Mouse (Mus musculus) ovary, postnatal 36 days (tissue): ENCODE data around the gene Cdc34b.
A peak's percentile ranks its signal among the peaks of the same experiment; 100 is the strongest.

Experiments
- DNase-seq: peaks from one replicate; pipeline ENCODE4 v3.0.0; 2022; ENCODE audit warnings: low spot score, mixed read lengths

Cdc34b gene

GRCm38 (mm10) chr11:94735746-94736145, 5.8 kb upstream of the Cdc34b start:
- no peak for DNase-seq

- DNase-seq, result no peak
These were observed 11.5 kb downstream of the Cdc34b start for GRCm38 (mm10) chr11:94752946-94753713.

- no peak for DNase-seq
These were observed 18.3 kb downstream of the Cdc34b start for GRCm38 (mm10) chr11:94759916-94760315.

GRCm38 (mm10) chr11:94760364-94760763, 18.8 kb downstream of the Cdc34b start:
- no peak for DNase-seq

GRCm38 (mm10) chr11:94760799-94761198, 19.2 kb downstream of the Cdc34b start:
- DNase-seq, result no peak

GRCm38 (mm10) chr11:94762281-94762680, 20.7 kb downstream of the Cdc34b start:
- no peak for DNase-seq

- no peak for DNase-seq
These were observed 21.2 kb downstream of the Cdc34b start for GRCm38 (mm10) chr11:94762775-94763174.

- DNase-seq, result no peak
These were observed 25.7 kb downstream of the Cdc34b start for GRCm38 (mm10) chr11:94767241-94767640.

GRCm38 (mm10) chr11:94772363-94773055, 30.9 kb downstream of the Cdc34b start:
- DNase-seq, result no peak

- DNase-seq, result no peak
These were observed 32.3 kb downstream of the Cdc34b start for GRCm38 (mm10) chr11:94773851-94774250.

GRCm38 (mm10) chr11:94774887-94775497, 33.4 kb downstream of the Cdc34b start:
- DNase-seq, result no peak

GRCm38 (mm10) chr11:94782603-94783002, 41.0 kb downstream of the Cdc34b start, which contains the start of gene Tmem92:
Gene Tmem92, minus strand, starts transcription at chr11:94782703.
- no peak for DNase-seq

GRCm38 (mm10) chr11:94785247-94785646, 43.7 kb downstream of the Cdc34b start:
- DNase-seq, result peak; percentile 63

- DNase-seq, result no peak
These were observed 50.1 kb downstream of the Cdc34b start for GRCm38 (mm10) chr11:94791700-94792099.
